Mouse (Mus musculus): ENCODE results near the gene Bace1. TPM values are rescaled to one million over a fixed set of nuclear protein-coding genes. Genes with fewer than 3 reads are reported as not detected.
"Not testable (repeated sequence)": the region's sequence is repeated elsewhere in the genome, so short reads cannot be mapped to it uniquely, and the experiment has no call there.

Gene Bace1
- total RNA-seq, 2 experiments from 2014 or later = 21.3 to 25.2 TPM

- no peak for DNase-seq (ENCODE audit: low spot score in 2 of 2)
Measured at GRCm38 (mm10) chr9:45832898-45833297, 5.5 kb upstream of the Bace1 start.

DNA sequence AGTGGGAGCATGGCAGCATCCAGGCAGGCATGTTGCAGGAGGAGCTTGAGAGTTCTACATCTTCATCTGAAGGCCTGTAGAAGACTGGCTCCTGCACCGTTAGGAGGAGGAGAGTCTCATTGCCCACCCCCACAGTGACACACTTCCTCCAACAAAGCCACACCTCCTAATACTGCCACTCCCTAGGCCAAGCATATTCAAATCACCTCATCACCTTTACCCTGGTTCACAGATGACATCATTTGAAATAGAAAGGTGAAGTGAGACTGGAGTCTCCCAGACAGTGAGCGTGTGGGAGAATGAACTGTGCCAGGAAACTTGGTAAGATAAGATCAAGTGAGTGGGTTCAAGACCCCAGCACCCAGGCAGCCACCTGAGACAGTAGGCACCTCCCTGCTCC lies 4.9 kb upstream of the Bace1 start:
- DNase-seq (ENCODE audit: low spot score in 2 of 2) = no peak

- no peak for DNase-seq (ENCODE audit: low spot score in 2 of 2)
Measured at GRCm38 (mm10) chr9:45838069-45838433, 329 bp upstream of the Bace1 start.

GRCm38 (mm10) chr9:45839139-45839981 lies 980 bp downstream of the Bace1 start:
- DNase-seq (ENCODE audit: low spot score in 2 of 2) = no peak

GRCm38 (mm10) chr9:45839982-45840300 lies 1.6 kb downstream of the Bace1 start:
- DNase-seq (ENCODE audit: low spot score in 2 of 2) = no peak

- no peak for DNase-seq (ENCODE audit: low spot score in 2 of 2)
Measured at GRCm38 (mm10) chr9:45840331-45840730, 2.0 kb downstream of the Bace1 start.

GRCm38 (mm10) chr9:45841458-45841857 lies 3.1 kb downstream of the Bace1 start:
- DNase-seq (ENCODE audit: low spot score in 2 of 2) = no peak

DNA sequence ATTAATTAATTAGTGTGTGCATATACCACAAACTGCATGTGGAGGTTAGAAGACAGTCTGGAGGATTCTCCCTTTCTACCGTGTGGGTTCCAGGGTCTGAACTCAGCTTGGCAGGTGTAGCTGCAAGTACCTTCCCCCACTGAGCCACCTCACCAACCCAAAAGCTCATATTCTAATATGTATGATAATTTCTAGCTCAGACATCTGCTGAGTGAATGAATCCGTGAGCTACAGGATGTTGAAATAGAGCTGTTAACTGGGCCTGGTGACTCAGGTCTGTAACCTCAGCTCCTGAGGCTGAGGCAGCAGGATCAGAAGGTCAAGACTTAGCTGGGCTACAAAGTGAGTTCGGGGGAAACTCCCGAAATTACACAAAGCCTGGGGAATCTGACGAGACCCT lies 4.6 kb downstream of the Bace1 start:
- DNase-seq (ENCODE audit: low spot score in 2 of 2) = no peak

DNA sequence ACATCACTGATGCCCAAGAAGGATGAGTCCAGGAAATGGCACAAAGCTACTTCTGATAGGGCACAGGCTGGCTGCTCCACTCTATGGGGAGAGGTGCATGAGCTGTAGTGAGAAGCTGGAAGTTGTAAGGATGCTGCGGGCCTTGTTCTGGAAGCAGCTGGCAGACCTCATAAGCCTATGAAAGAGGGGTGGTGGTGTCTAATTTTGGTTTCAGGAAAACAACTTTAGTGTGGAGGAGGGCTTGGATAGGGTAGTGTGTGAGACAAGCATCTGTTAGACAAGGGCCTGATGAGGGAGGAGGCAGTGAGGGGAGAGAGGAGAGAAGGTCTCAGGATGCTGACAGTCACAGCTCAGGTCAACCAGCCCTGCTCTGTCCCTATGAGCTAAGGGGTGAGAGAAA lies 5.4 kb downstream of the Bace1 start:
- no peak for DNase-seq (ENCODE audit: low spot score in 2 of 2)

GRCm38 (mm10) chr9:45845541-45845940 lies 7.2 kb downstream of the Bace1 start:
- DNase-seq (ENCODE audit: low spot score in 2 of 2) = no peak

DNA sequence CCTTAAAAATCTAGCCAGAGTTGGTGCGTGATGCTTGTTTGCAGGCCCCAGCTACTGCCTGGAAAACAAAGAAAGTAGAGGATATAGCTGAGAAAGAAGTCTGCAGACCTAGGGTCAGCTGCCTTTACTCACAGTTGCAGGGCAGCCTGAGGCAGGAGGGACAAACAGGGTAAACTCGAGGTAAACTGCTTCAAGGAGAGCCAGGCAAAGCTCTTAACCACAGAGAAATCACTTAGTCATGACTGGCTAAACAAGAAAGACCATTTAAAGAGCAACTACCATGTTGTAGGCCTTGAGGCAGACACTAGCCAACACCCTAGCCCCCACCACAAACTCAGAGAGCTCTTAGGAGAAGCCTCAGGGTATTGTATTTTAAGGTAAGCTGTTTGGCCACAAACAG lies 7.8 kb downstream of the Bace1 start:
- not testable (repeated sequence) for DNase-seq (ENCODE audit: low spot score in 2 of 2)

GRCm38 (mm10) chr9:45846891-45847460 lies 8.6 kb downstream of the Bace1 start:
- no peak for DNase-seq (ENCODE audit: low spot score in 2 of 2)

GRCm38 (mm10) chr9:45849528-45850408 lies 11.4 kb downstream of the Bace1 start:
- no peak for DNase-seq (ENCODE audit: low spot score in 2 of 2)

DNA sequence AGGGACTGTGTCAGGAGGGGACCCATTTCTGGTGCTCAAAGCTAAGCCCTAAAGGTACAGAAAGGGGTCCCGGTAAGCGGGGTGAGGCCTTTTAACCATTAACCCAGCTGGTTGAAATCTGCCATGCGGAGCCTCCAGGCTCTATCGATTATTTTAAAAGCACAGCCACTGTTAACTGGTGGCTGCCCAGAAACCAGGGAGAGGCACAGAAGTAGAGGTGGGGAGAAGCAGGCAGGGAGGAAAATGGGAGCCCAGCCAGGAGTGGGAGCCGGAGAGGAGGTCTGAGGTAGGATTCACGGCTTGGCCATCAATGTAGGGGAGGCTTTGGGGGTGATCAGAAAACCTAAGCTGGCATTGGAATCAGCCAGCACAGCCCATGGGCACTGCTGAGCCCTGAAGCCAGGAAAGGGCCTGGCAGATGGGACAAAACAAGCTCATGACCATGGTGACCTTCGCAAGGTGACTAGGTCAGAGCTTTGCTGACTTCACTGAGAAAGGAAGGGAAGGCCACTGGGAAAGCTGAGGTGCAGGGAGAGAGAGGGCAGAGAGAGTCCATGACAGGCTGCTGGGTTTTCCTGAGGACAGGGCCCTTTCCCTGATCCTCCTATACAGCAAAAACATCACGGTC lies 12.3 kb downstream of the Bace1 start:
- DNase-seq (ENCODE audit: low spot score in 2 of 2) = no peak

GRCm38 (mm10) chr9:45851330-45851729 lies 12.9 kb downstream of the Bace1 start:
- DNase-seq (ENCODE audit: low spot score in 2 of 2) = no peak

- DNase-seq (ENCODE audit: low spot score in 2 of 2) = no peak
Measured at GRCm38 (mm10) chr9:45851776-45852175, 13.4 kb downstream of the Bace1 start.

DNA sequence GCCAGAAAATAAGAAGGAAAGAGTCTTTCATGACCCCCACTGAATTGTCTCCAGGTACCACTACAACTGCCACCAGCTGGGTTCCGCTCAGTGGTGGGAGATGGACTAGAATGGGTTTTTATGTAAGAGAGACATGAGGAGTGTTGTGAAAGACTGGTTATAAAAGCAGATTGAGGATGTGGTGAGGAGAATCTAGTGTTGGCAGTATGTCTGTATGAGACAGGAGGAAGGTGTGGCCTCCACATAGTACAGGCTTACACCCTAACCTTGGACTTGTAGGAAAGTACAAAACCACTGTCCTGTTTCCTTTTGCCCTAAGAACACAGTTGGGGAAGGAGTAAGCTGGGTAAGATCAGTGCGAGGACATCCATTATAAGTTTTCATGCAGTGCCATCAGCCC lies 15.3 kb downstream of the Bace1 start:
- no peak for DNase-seq (ENCODE audit: low spot score in 2 of 2)

- no peak for DNase-seq (ENCODE audit: low spot score in 2 of 2)
Measured at GRCm38 (mm10) chr9:45854136-45854535, 15.8 kb downstream of the Bace1 start.

DNA sequence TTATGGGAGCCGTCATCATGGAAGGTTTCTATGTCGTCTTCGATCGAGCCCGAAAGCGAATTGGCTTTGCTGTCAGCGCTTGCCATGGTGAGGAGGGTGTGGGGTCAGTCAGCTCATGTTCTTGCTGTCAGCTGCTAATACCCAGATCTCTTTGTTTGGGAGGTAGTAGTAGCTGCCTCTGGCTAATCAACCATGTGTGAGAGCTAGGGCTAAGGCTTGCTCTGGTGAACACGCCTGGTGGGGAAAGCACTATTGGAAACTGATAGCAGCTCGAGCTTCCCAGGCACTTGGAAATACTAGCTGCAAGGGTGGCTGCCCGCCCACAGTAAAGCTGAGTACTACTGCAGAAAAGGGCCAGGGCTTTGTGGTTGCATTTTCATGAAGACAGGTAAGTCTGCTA lies 21.0 kb downstream of the Bace1 start:
- DNase-seq (ENCODE audit: low spot score in 2 of 2) = no peak

GRCm38 (mm10) chr9:45861813-45862212 lies 23.4 kb downstream of the Bace1 start:
- no peak for DNase-seq (ENCODE audit: low spot score in 2 of 2)

DNA sequence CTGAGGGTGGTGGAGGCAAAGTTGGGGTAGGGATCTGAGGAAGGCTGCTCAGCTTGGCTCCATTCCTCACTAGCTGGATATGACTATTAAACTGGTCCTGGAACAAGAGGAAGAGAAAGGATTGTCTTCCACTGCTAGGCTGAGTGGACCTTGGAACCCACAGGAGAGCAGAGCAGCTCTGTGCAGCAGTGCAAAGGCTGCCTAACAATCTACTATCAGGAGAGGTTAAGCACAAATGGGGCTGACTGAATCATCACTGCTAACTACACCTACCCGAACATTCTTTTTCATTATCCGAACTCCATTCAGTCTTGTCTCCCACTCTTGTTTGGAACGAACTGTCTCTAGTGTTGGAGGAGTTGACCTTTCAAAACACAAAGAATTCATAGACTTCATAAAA lies 30.8 kb downstream of the Bace1 start:
- DNase-seq (ENCODE audit: low spot score in 2 of 2) = no peak

GRCm38 (mm10) chr9:45870265-45870664 lies 31.9 kb downstream of the Bace1 start:
- no peak for DNase-seq (ENCODE audit: low spot score in 2 of 2)
